Mouse (Mus musculus) liver, embryonic 14.5 days (tissue): ENCODE measurements around the gene Zfp326. TPM values are rescaled to one million over a fixed set of nuclear protein-coding genes. Genes with fewer than 3 reads are reported as not detected.

Experiments
- ATAC-seq: fragments of 200-750 bp; cut with Nextera tagmentation; 2 replicates; pipeline ENCODE4 v1.8.0; 2017; ENCODE audit warnings: moderate number of reproducible peaks, mild to moderate bottlenecking, moderate library complexity; ENCODE audit not compliant: insufficient read depth
- DNase-seq, 3 experiments: peaks; one replicate each; pipeline ENCODE4 v3.0.0-alpha.2; 2012 to 2013; ENCODE audit warnings: low read depth in 3 of 3, low spot score in 3 of 3
- H3K27ac ChIP-seq: fragments of 300-500 bp; sonication (generic); 2 replicates; pipeline ENCODE4 v1.5.1; 2014; ENCODE audit warnings: moderate library complexity, mild to moderate bottlenecking, control low read depth, inconsistent platforms
- H3K27me3 ChIP-seq: fragments of 300-500 bp; sonication (generic); 2 replicates; pipeline ENCODE4 v1.6.1; 2014; ENCODE audit warnings: mild to moderate bottlenecking, low read length, moderate library complexity; ENCODE audit not compliant: control insufficient read depth, insufficient read depth
- H3K36me3 ChIP-seq: fragments of 300-500 bp; sonication (generic); replicated peaks from 2 replicates; pipeline ENCODE4 v1.6.1; 2014; ENCODE audit warnings: low read depth; ENCODE audit not compliant: control insufficient read depth, insufficient read depth
- H3K4me1 ChIP-seq, 2 experiments: fragments of 200-500 bp in 1 of 2; fragments of 300-500 bp in 1 of 2; sonication (generic) in 1 of 2; replicated peaks; 2 replicates each; pipeline ENCODE4 v1.6.1; 2012 to 2014; ENCODE audit warnings: antibody characterized with exemption in 1 of 2, inconsistent platforms in 1 of 2, low read length in 1 of 2; ENCODE audit not compliant: control insufficient read depth in 2 of 2, insufficient read depth in 2 of 2
- H3K4me2 ChIP-seq: fragments of 300-500 bp; sonication (generic); 2 replicates; pipeline ENCODE4 v1.6.1; 2014; ENCODE audit warnings: low read depth, mild to moderate bottlenecking, control low read depth, moderate library complexity
- H3K4me3 ChIP-seq, 2 experiments: fragments of 200-500 bp in 1 of 2; fragments of 300-500 bp in 1 of 2; sonication (generic) in 1 of 2; 2 replicates each; pipeline ENCODE4 v1.5.1; 2012 to 2014; ENCODE audit warnings: low read depth in 2 of 2, low read length in 2 of 2, mild to moderate bottlenecking in 2 of 2, control low read depth in 1 of 2, inconsistent platforms in 1 of 2, moderate library complexity in 1 of 2; ENCODE audit not compliant: insufficient read depth in 1 of 2
- H3K9ac ChIP-seq: fragments of 300-500 bp; sonication (generic); replicated peaks from 2 replicates; pipeline ENCODE4 v1.6.1; 2014; ENCODE audit warnings: mild to moderate bottlenecking, control low read depth, moderate library complexity
- H3K9me3 ChIP-seq: fragments of 300-500 bp; sonication (generic); 2 replicates; pipeline ENCODE4 v1.6.1; 2016; ENCODE audit warnings: low read length, mixed read lengths; ENCODE audit not compliant: control insufficient read depth
- CTCF ChIP-seq: IDR thresholded peaks from 2 replicates; pipeline ENCODE4 v1.5.1; 2016; ENCODE audit warnings: antibody characterized with exemption, low read depth, control low read depth
- EP300 ChIP-seq: IDR thresholded peaks from 2 replicates; pipeline ENCODE4 v1.6.1; 2016; ENCODE audit warnings: antibody characterized with exemption, low read depth
- WGBS: fragments of 180-500 bp; shearing (Covaris S2); extraction: QIAGEN DNeasy Blood & Tissue Kit; methylation state at CpG from one replicate; pipeline ENCODE4 v1.1.7; 2014; ENCODE audit not compliant: insufficient replicate concordance; 5-methylcytosine and 5-hydroxymethylcytosine counted together
- polyA plus RNA-seq, 2 experiments: library from polyadenylated mRNA; depleted of rRNA in 1 of 2; stranded (reverse) in 1 of 2; unstranded in 1 of 2; fragments of >200 nt; fragmentation: Nextera tagmentation in 1 of 2; extraction: Ambion mirVana in 1 of 2; gene quantifications; 2 replicates each; pipeline versions ENCODE4 v1.2.1 to v1.2.3; 2012 to 2014

The Zfp326 gene
- polyA plus RNA-seq, 2 experiments, result 3.3 to 7.3 TPM

GRCm38 (mm10) chr5:105872176-105872575, 4.2 kb upstream of the Zfp326 start:
- H3K4me2 ChIP-seq, result no peak overlapping the region
- H3K4me1 ChIP-seq, result peaks cover 0 to 23% of the 10 kb centered on the region in 2 experiments; a peak in 2 of 4 replicates
- H3K9me3 ChIP-seq, result no peaks in the 10 kb centered on the region
- no peak overlapping the region for H3K4me3 ChIP-seq
- no peak overlapping the region for H3K27ac ChIP-seq
- peaks cover 3% of the 10 kb centered on the region; the same call in 1 of the 2 replicates for H3K27me3 ChIP-seq
- H3K36me3 ChIP-seq, result no peaks in the 10 kb centered on the region
- DNase-seq (no peak), ATAC-seq (no peak)
- H3K9ac ChIP-seq, result no peak overlapping the region
- WGBS, result 55% methylated on average over 8 of the region's 8 CpGs
- TF ChIP-seq EP300 (no peak), CTCF (no peak)

- H3K27me3 ChIP-seq, result peaks cover 3% of the 10 kb centered on the region; the same call in 1 of the 2 replicates
- H3K4me1 ChIP-seq, result peaks cover 0 to 29% of the 10 kb centered on the region in 2 experiments; a peak in 3 of 4 replicates
- H3K9ac ChIP-seq, result no peak overlapping the region
- H3K9me3 ChIP-seq, result no peaks in the 10 kb centered on the region
- TF ChIP-seq CTCF (no peak), EP300 (no peak)
- H3K27ac ChIP-seq, result no peak overlapping the region
- 21% methylated on average over 7 of the region's 7 CpGs for WGBS
- ATAC-seq (no peak), DNase-seq (no peak)
- H3K4me3 ChIP-seq, result no peak overlapping the region
- H3K4me2 ChIP-seq, result no peak overlapping the region
- no peaks in the 10 kb centered on the region for H3K36me3 ChIP-seq
Measured at GRCm38 (mm10) chr5:105872916-105873315, 3.4 kb upstream of the Zfp326 start.

GRCm38 (mm10) chr5:105873774-105874173, 2.6 kb upstream of the Zfp326 start:
- Histone ChIP-seq H3K4me3 (no peak overlapping the region), H3K9ac (no peak overlapping the region), H3K27me3 (peaks cover 3% of the 10 kb centered on the region; the same call in 1 of the 2 replicates), H3K36me3 (no peaks in the 10 kb centered on the region), H3K4me1 (peaks cover 0 to 29% of the 10 kb centered on the region in 2 experiments; a peak in 3 of 4 replicates), H3K9me3 (no peaks in the 10 kb centered on the region), H3K4me2 (no peak overlapping the region), H3K27ac (no peak overlapping the region)
- DNase-seq, result no peak
- no peak for ATAC-seq
- TF ChIP-seq EP300 (no peak), CTCF (no peak)
- WGBS, result 54% methylated on average over 3 of the region's 3 CpGs

GRCm38 (mm10) chr5:105874476-105874875, 1.9 kb upstream of the Zfp326 start:
- no peak for DNase-seq
- WGBS, result 82% methylated on average over 11 of the region's 11 CpGs
- no peak overlapping the region for H3K9ac ChIP-seq

GRCm38 (mm10) chr5:105876925-105877774, 785 bp downstream of the Zfp326 start:
- ATAC-seq, result peak; percentile 63; the same call in 1 of the 2 replicates

More at GRCm38 (mm10) chr5:105874476-105874875, 1.9 kb upstream of the Zfp326 start:
- H3K36me3 ChIP-seq, result no peaks in the 10 kb centered on the region
- peaks cover 0 to 29% of the 10 kb centered on the region in 2 experiments; a peak in 3 of 4 replicates for H3K4me1 ChIP-seq
- H3K4me2 ChIP-seq, result no peak overlapping the region
- peaks cover 3% of the 10 kb centered on the region; the same call in 1 of the 2 replicates for H3K27me3 ChIP-seq
- ATAC-seq, result no peak
- TF ChIP-seq CTCF, result no peak
- TF ChIP-seq EP300, result no peak
- no peak overlapping the region for H3K4me3 ChIP-seq
- H3K27ac ChIP-seq, result no peak overlapping the region
- no peaks in the 10 kb centered on the region for H3K9me3 ChIP-seq

More at GRCm38 (mm10) chr5:105876925-105877774, 785 bp downstream of the Zfp326 start:
- Histone ChIP-seq H3K36me3 (no peaks in the 10 kb centered on the region), H3K9me3 (no peaks in the 10 kb centered on the region), H3K27me3 (peaks cover 3% of the 10 kb centered on the region; the same call in 1 of the 2 replicates), H3K4me1 (peaks cover 0 to 28% of the 10 kb centered on the region in 2 experiments; a peak in 3 of 4 replicates), H3K4me2 (peak overlapping the region; percentile 86), H3K27ac (no peak overlapping the region), H3K9ac (peak overlapping the region; percentile 85), H3K4me3 (peak overlapping the region; percentile 81 to 91)
- TF ChIP-seq CTCF, result no peak
- no peak for TF ChIP-seq EP300
- 1% methylated on average over 46 of the region's 46 CpGs for WGBS
- DNase-seq, result no peak
